ENCODE assay signal across 8 mouse cellular contexts in the genomic region with DNA sequence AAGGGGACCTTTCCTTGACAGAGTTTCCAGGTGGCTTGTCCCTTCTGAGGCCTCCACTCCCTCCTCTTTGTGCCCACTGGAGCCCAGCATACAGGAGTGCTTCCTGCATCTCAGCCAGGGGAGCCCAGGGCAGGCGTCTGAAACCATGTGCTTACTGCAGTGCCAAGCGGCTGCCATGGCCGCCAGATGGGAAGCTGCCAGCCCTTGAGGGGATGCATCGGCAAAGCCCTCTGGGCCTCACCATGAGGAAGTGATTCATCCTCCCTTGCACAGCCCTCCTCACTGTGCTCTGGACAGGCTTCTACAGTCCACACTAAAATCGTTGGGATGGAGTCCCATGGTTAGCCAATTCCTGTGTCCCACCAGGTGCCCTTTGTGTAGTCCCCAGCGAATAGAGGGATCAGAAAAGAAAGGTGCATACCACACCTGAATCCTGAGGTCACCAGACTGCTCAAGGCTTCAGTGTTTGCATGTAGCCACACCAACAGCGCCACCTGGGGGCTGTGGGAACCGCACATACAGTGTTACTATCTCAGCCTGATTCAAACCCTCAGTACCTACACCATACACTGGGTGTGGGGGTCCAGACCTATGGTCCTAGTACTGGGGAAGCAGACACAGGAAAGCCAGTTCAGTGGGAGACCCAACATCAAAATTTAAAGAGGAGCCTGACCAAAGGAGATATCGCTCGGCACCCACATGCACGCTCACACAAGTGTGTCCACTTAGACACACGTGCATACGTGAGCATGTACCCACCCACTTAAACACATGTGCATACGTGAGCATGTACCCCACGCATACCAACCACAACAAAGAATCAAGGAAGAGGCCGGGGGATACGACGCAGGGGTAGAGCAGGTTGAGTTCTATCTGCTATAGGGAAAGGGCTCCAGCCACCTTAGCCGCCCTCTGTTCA. TPM values are rescaled to one million over a fixed set of nuclear protein-coding genes. Genes with fewer than 3 reads are reported as not detected.
DNase-seq lines count a peak whose midpoint lies in the region; ATAC-seq and TF ChIP-seq lines count a peak whose summit lies in the region.

No protein-coding gene starts in this region.

- DNase-seq in heart, postnatal 4 days: peak; percentile 36
- no peak for DNase-seq in heart, embryonic 10.5 days (ENCODE audit: low spot score)
- DNase-seq in brain, adult 2 months (ENCODE audit: low read depth, low spot score): peak; percentile 57
- DNase-seq in limb, embryonic 11.5 days (ENCODE audit: low spot score): peak; percentile 59
- DNase-seq in splenic B cell, adult 2 months (ENCODE audit: low read depth, low spot score): peak; percentile 22
- DNase-seq in gastrocnemius, postnatal 4 days (ENCODE audit: low spot score in 2 of 2): no peak

- H3K4me2 ChIP-seq in forebrain, embryonic 16.5 days (ENCODE audit: low read length): no peak overlapping the region
- no peak overlapping the region for H3K4me2 ChIP-seq in limb, embryonic 11.5 days (ENCODE audit: low read depth, severe bottlenecking)

- no peaks in the 10 kb centered on the region for H3K36me3 ChIP-seq in heart, embryonic 10.5 days
- H3K36me3 ChIP-seq in E14TG2a.4 (ENCODE audit: insufficient read depth, low read length): no peaks in the 10 kb centered on the region
- H3K36me3 ChIP-seq in forebrain, embryonic 16.5 days (ENCODE audit: control insufficient read depth, insufficient read depth): no peaks in the 10 kb centered on the region
- H3K36me3 ChIP-seq in limb, embryonic 11.5 days (ENCODE audit: control insufficient read depth, insufficient read depth, low read length): no peaks in the 10 kb centered on the region
- H3K36me3 ChIP-seq in splenic B cell, adult 2 months (ENCODE audit: control insufficient read depth, insufficient read depth, low read length, poor library complexity, severe bottlenecking): no peaks in the 10 kb centered on the region

- TF ChIP-seq CTCF in E14TG2a.4 (conservative IDR thresholded peaks at IDR 0.05; ENCODE audit: low read length): peak; percentile 77

- peak; percentile 45 for ATAC-seq in forebrain, embryonic 16.5 days
- ATAC-seq in limb, embryonic 11.5 days (ENCODE audit: insufficient number of reproducible peaks, low FRiP score, low TSS enrichment, low read depth): no peak

- no peaks in the 10 kb centered on the region for H3K9me3 ChIP-seq in heart, embryonic 10.5 days
- H3K9me3 ChIP-seq in E14TG2a.4 (ENCODE audit: low read length): no peaks in the 10 kb centered on the region
- no peaks in the 10 kb centered on the region for H3K9me3 ChIP-seq in forebrain, embryonic 16.5 days (ENCODE audit: control insufficient read depth, low read length)
- no peaks in the 10 kb centered on the region for H3K9me3 ChIP-seq in limb, embryonic 11.5 days (ENCODE audit: control insufficient read depth, low read length)

- no peak overlapping the region for H3K9ac ChIP-seq in forebrain, embryonic 16.5 days (replicated peaks; ENCODE audit: low read depth, low read length)
- no peak overlapping the region for H3K9ac ChIP-seq in limb, embryonic 11.5 days (ENCODE audit: low read length)

- H3K27me3 ChIP-seq in heart, embryonic 10.5 days (ENCODE audit: insufficient read depth, poor library complexity, severe bottlenecking): 0 out of 2 replicates have a peak, but pooled peaks cover under 1% of the 10 kb centered on the region
- H3K27me3 ChIP-seq in E14TG2a.4 (ENCODE audit: insufficient read depth, low read length): peaks cover 3% of the 10 kb centered on the region; the same call in 1 of the 2 replicates
- no peaks in the 10 kb centered on the region for H3K27me3 ChIP-seq in forebrain, embryonic 16.5 days (replicated peaks; ENCODE audit: control insufficient read depth, insufficient read depth, low read length)
- H3K27me3 ChIP-seq in limb, embryonic 11.5 days (ENCODE audit: control insufficient read depth, insufficient read depth, low read length): no peaks in the 10 kb centered on the region
- H3K27me3 ChIP-seq in splenic B cell, adult 2 months (ENCODE audit: control insufficient read depth, insufficient read depth, low read length, poor library complexity, severe bottlenecking): no peaks in the 10 kb centered on the region

- 73% methylated on average over 19 of the region's 19 CpGs for WGBS in heart, embryonic 10.5 days
- 76% methylated on average over 19 of the region's 19 CpGs for WGBS in forebrain, embryonic 16.5 days
- WGBS in limb, embryonic 11.5 days: 82% methylated on average over 19 of the region's 19 CpGs

- H3K27ac ChIP-seq in heart, embryonic 10.5 days: no peak overlapping the region
- no peak overlapping the region for H3K27ac ChIP-seq in forebrain, embryonic 16.5 days (ENCODE audit: low read length)
- H3K27ac ChIP-seq in limb, embryonic 11.5 days (replicated peaks; ENCODE audit: low read depth, low read length): no peak overlapping the region

- no peak overlapping the region for H3K4me3 ChIP-seq in heart, embryonic 10.5 days
- peak overlapping the region; percentile 72 for H3K4me3 ChIP-seq in E14TG2a.4 (replicated peaks; ENCODE audit: low read length)
- no peak overlapping the region for H3K4me3 ChIP-seq in forebrain, embryonic 16.5 days (replicated peaks; ENCODE audit: low read length)
- no peak overlapping the region for H3K4me3 ChIP-seq in limb, embryonic 11.5 days (ENCODE audit: low read depth, low read length)

- 0 out of 2 replicates have a peak, but pooled peaks cover 5% of the 10 kb centered on the region for H3K4me1 ChIP-seq in heart, embryonic 10.5 days
- peaks cover 33% of the 10 kb centered on the region for H3K4me1 ChIP-seq in E14TG2a.4 (replicated peaks; ENCODE audit: low read depth, low read length)
- H3K4me1 ChIP-seq in forebrain, embryonic 16.5 days (replicated peaks; ENCODE audit: control insufficient read depth, insufficient read depth, low read length): peaks cover 3% of the 10 kb centered on the region
- H3K4me1 ChIP-seq in limb, embryonic 11.5 days (ENCODE audit: control insufficient read depth, insufficient read depth, low read length): no peaks in the 10 kb centered on the region

RNA-seq across cellular contexts. Expression of a gene that starts 27.5 kb away (rescaled TPM):
- 10 to 100 TPM; 18.3 to 21.0 TPM for total RNA-seq in heart, postnatal 4 days (2021)
- 2.8 and 3.0 TPM in 2 replicates for polyA plus RNA-seq in heart, embryonic 10.5 days (2016; fragmentation: Nextera tagmentation; extraction: Ambion mirVana)
- polyA plus RNA-seq in forebrain, embryonic 16.5 days (2015; fragmentation: Nextera tagmentation; extraction: Ambion mirVana): 5.9 and 6.2 TPM in 2 replicates
- polyA plus RNA-seq in limb, embryonic 11.5 days (2014; fragmentation: Nextera tagmentation; extraction: Ambion mirVana): 9.4 and 9.5 TPM in 2 replicates
- 10 to 100 TPM; 47.2 to 48.9 TPM for total RNA-seq in gastrocnemius, postnatal 4 days (2021)

Comparison
In these comparisons a context has a peak if more than half of its experiments do, and no peak if none do; other contexts are left out.
1. DNase-seq: peak in heart, postnatal 4 days (single experiment), brain, adult 2 months (single experiment), limb, embryonic 11.5 days (single experiment) and splenic B cell, adult 2 months (single experiment); none in heart, embryonic 10.5 days (single experiment) and gastrocnemius, postnatal 4 days (0 of 2).